Mouse (Mus musculus) kidney, embryonic 16.5 days (tissue): ENCODE data around the gene Atp6v1g1. TPM values are rescaled to one million over a fixed set of nuclear protein-coding genes. Genes with fewer than 3 reads are reported as not detected.
A peak's percentile ranks its signal among the peaks of the same experiment; 100 is the strongest.

Source experiments
- ATAC-seq: fragments of 200-750 bp; cut with Nextera tagmentation; 2 replicates; pipeline ENCODE4 v1.8.0; 2017; ENCODE audit warnings: moderate TSS enrichment; ENCODE audit not compliant: low FRiP score, low TSS enrichment
- H3K27ac ChIP-seq: fragments of 300-500 bp; sonication (generic); 2 replicates; pipeline ENCODE4 v1.5.1; 2014; ENCODE audit warnings: low read length
- H3K27me3 ChIP-seq: fragments of 300-500 bp; sonication (generic); 2 replicates; pipeline ENCODE4 v1.6.1; 2014; ENCODE audit warnings: low read length, control low read depth, mixed read lengths; ENCODE audit not compliant: insufficient read depth
- H3K36me3 ChIP-seq: fragments of 300-500 bp; sonication (generic); 2 replicates; pipeline ENCODE4 v1.6.1; 2014; ENCODE audit warnings: low read length, control low read depth, mixed read lengths; ENCODE audit not compliant: insufficient read depth
- H3K4me1 ChIP-seq: fragments of 300-500 bp; sonication (generic); 2 replicates; pipeline ENCODE4 v1.6.1; 2014; ENCODE audit warnings: low read length, control low read depth, mixed read lengths; ENCODE audit not compliant: insufficient read depth
- H3K4me2 ChIP-seq: fragments of 300-500 bp; sonication (generic); replicated peaks from 2 replicates; pipeline ENCODE4 v1.6.1; 2014; ENCODE audit warnings: low read depth, low read length
- H3K4me3 ChIP-seq: fragments of 300-500 bp; sonication (generic); 2 replicates; pipeline ENCODE4 v1.5.1; 2014; ENCODE audit warnings: mild to moderate bottlenecking, low read length
- H3K9ac ChIP-seq: fragments of 300-500 bp; sonication (generic); replicated peaks from 2 replicates; pipeline ENCODE4 v1.6.1; 2014; ENCODE audit warnings: low read length
- H3K9me3 ChIP-seq: fragments of 300-500 bp; sonication (generic); 2 replicates; pipeline ENCODE4 v1.6.1; 2016; ENCODE audit warnings: low read length, control low read depth
- WGBS: fragments of 180-500 bp; shearing (Covaris S2); extraction: QIAGEN DNeasy Blood & Tissue Kit; methylation state at CpG from one replicate; pipeline ENCODE4 v1.1.7; 2014; 5-methylcytosine and 5-hydroxymethylcytosine counted together
- polyA plus RNA-seq: library from polyadenylated mRNA; unstranded; fragments of >200 nt; fragmentation: Nextera tagmentation; extraction: Ambion mirVana; gene quantifications from 2 replicates; pipeline ENCODE4 v1.2.1, GENCODE M21; 2015

The Atp6v1g1 gene
- polyA plus RNA-seq, 1 experiment from 2014 or later, result 320 TPM

- Histone ChIP-seq H3K4me2 (no peak overlapping the region), H3K9ac (0 out of 2 replicates have a peak overlapping the region, but pooled peaks have one; percentile 27), H3K27me3 (no peaks in the 10 kb centered on the region), H3K36me3 (peaks cover 24% of the 10 kb centered on the region), H3K27ac (peak overlapping the region; percentile 54; the same call in 1 of the 2 replicates), H3K4me3 (no peak overlapping the region), H3K9me3 (no peaks in the 10 kb centered on the region), H3K4me1 (peaks cover 40% of the 10 kb centered on the region)
- WGBS, result 62% methylated on average over 5 of the region's 5 CpGs
- ATAC-seq, result no peak
These were observed 12.1 kb downstream of the Atp6v1g1 start for GRCm38 (mm10) chr4:63556665-63557064.

DNA sequence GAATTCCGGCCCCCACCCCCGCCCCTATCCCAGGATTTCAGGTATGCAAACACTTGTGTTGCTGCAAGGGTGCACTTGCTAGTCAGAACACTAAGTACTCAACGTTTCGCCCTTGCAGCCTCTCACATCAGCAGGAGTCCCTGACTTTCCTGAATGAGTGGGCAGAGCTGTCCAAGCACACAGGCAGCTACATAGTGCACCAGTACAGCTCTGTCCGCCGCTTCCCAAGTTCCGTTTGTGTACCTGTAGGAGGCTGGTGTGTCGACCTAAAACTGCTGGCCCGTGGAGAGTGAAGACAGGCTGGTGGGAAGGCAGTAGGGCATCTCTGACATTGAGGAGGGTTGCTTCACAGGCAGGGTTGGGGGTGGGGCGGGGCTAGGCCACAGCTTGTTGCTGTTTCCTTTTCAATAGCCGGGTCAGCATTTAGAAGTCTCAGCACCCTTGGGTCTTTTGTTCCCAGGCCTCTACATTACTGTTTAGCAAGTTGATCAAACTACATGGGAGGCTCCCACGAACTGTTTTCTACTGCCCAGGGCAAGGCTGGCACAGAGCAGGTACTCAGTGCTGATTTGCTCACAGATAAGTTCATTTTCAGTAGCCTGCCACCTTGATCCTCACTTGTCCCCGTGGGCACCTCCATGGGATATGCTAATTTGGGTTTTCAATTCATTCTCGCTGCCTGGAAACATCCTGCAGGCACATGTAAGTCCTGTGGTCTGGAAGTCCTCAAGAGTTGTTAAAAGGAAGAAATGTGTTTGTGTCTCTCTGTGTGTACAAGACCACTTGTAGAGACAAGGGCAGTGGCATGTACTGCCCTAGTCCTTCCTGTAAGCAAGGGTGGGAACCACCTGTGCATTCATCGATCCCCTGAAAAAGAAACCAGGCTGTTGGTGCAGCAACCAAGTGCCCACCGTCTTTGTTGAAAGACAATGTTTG is 12.8 kb downstream of the Atp6v1g1 start:
- peak overlapping the region; percentile 88; the same call in 1 of the 2 replicates for H3K4me2 ChIP-seq
- 31% methylated on average over 16 of the region's 16 CpGs for WGBS
- no peak overlapping the region for H3K4me3 ChIP-seq
- peak overlapping the region; percentile 54 for H3K27ac ChIP-seq
- H3K4me1 ChIP-seq, result peaks cover 40% of the 10 kb centered on the region
- peaks cover 17% of the 10 kb centered on the region for H3K36me3 ChIP-seq
- no peaks in the 10 kb centered on the region for H3K27me3 ChIP-seq
- H3K9me3 ChIP-seq, result no peaks in the 10 kb centered on the region
- ATAC-seq, result peak; percentile 53
- H3K9ac ChIP-seq, result peak overlapping the region; percentile 82

- peak within 1 kb of the TSS; percentile 70 for H3K27ac ChIP-seq
- peaks cover 40% of the 10 kb centered on the region for H3K4me1 ChIP-seq
- peak within 1 kb of the TSS; percentile 82 for H3K9ac ChIP-seq
- WGBS, result under 1% methylated on average over 65 of the region's 81 CpGs
- peaks cover 10% of the 10 kb centered on the region for H3K36me3 ChIP-seq
- ATAC-seq, result peak; percentile 66
- H3K27me3 ChIP-seq, result no peaks in the 10 kb centered on the region
- H3K9me3 ChIP-seq, result no peaks in the 10 kb centered on the region
- peak within 1 kb of the TSS; percentile 68 for H3K4me3 ChIP-seq
- H3K4me2 ChIP-seq, result peak within 1 kb of the TSS; percentile 88
These were observed 14.0 kb downstream of the Atp6v1g1 start, which contains the start of gene Tmem268 for GRCm38 (mm10) chr4:63558407-63559081. TSS of gene Tmem268 (plus strand) at chr4:63558781.

GRCm38 (mm10) chr4:63559127-63559697 is 14.6 kb downstream of the Atp6v1g1 start:
- no peaks in the 10 kb centered on the region for H3K9me3 ChIP-seq
- peak; percentile 12; the same call in 1 of the 2 replicates for ATAC-seq
- peak overlapping the region; percentile 82 for H3K9ac ChIP-seq
- peak overlapping the region; percentile 68 for H3K4me3 ChIP-seq
- 35% methylated on average over 9 of the region's 9 CpGs for WGBS
- peak overlapping the region; percentile 70; the same call in 1 of the 2 replicates for H3K27ac ChIP-seq
- H3K27me3 ChIP-seq, result no peaks in the 10 kb centered on the region
- peak overlapping the region; percentile 88 for H3K4me2 ChIP-seq
- peaks cover 7% of the 10 kb centered on the region for H3K36me3 ChIP-seq
- H3K4me1 ChIP-seq, result peaks cover 40% of the 10 kb centered on the region

GRCm38 (mm10) chr4:63560079-63560478 is 15.5 kb downstream of the Atp6v1g1 start:
- H3K4me1 ChIP-seq, result peaks cover 40% of the 10 kb centered on the region
- WGBS, result 82% methylated on average over 8 of the region's 8 CpGs
- ATAC-seq, result no peak
- H3K36me3 ChIP-seq, result peaks cover 2% of the 10 kb centered on the region
- no peak overlapping the region for H3K9ac ChIP-seq
- no peak overlapping the region for H3K4me3 ChIP-seq
- H3K27me3 ChIP-seq, result no peaks in the 10 kb centered on the region
- no peak overlapping the region for H3K4me2 ChIP-seq
- no peak overlapping the region for H3K27ac ChIP-seq
- H3K9me3 ChIP-seq, result no peaks in the 10 kb centered on the region

DNA sequence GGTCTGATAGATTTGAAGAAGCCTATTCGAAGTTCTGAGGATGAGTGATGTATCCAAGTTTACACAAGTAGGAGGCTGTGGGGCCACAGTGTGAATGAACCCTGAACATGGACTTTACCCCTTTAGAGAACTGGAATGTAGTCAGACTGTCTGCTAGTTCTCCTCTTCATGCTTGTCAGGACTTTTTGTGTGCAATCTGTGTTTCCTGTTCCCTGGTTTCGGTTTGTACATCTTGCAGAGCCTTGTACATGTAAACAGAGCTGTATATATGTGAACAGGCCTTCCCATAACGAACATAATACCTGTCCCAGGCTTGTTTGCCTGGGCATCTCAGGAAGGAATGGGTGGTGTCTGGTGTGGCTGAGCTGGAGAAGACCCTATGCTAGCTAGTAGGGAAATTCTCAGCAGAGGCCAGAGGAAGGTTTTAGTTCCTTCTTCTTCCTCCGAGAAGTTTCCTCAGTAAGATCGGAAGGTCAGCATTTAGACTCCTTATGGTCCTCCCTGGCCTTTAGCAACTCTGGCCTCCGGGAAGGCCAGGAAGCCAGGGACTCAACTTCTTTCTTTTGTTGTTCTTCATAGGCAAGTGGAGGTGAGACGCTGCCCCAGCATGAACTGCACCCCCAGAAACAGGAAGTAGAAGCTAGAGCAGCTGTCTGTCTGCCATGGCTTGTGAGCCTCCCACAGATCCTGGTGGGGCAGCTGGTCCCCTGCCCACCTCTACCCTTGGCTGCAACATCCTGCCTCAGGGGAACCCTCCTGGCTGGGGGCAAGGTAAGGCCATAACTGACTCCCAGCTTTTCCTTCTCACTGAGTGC is 17.5 kb downstream of the Atp6v1g1 start:
- Histone ChIP-seq H3K4me2 (no peak overlapping the region), H3K4me3 (no peak overlapping the region), H3K4me1 (peaks cover 34% of the 10 kb centered on the region), H3K36me3 (no peaks in the 10 kb centered on the region), H3K9ac (no peak overlapping the region), H3K27me3 (no peaks in the 10 kb centered on the region), H3K9me3 (no peaks in the 10 kb centered on the region), H3K27ac (no peak overlapping the region)
- WGBS, result 52% methylated on average over 7 of the region's 7 CpGs
- no peak for ATAC-seq

- WGBS, result 78% methylated on average over 4 of the region's 4 CpGs
- Histone ChIP-seq H3K27me3 (no peaks in the 10 kb centered on the region), H3K4me2 (no peak overlapping the region)
These were observed 18.2 kb downstream of the Atp6v1g1 start for GRCm38 (mm10) chr4:63562742-63563141.

DNA sequence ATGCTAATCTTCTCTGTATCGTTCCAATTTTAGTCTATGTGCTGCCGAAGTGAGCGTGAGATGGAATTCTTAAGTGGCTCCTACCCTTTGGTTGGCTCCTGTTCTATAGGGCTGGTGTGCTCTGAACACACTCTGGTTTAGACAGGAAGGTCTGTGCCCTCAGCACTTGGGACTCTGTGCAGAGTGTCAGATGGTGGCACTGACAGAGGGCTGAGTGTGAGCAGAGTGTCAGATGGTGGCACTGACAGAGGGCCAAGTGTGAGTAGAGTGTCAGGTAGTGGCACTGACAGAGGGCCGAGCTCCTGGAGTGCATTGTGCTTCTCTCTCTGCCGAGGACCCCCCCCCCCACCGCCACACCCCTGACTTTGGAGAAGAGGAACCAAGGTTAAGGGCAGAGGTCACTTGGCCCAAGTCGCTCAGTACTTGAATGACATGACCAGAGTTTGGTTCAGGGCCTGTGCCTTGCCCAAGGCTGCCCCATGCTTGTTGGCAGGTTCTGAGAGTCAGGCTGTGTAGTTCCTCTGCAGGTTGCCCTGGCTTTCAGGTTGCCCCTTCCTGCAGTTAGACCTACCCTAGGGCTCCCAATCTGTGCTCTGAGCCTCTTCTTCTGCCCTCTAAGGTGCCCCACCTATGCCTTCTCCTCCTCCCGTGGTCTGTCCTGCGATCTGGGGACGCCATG is 23.3 kb downstream of the Atp6v1g1 start:
- Histone ChIP-seq H3K9me3 (no peaks in the 10 kb centered on the region), H3K4me2 (no peak overlapping the region), H3K9ac (no peak overlapping the region), H3K36me3 (no peaks in the 10 kb centered on the region), H3K4me3 (no peak overlapping the region), H3K27me3 (no peaks in the 10 kb centered on the region), H3K4me1 (peaks cover 9% of the 10 kb centered on the region), H3K27ac (no peak overlapping the region)
- WGBS, result 92% methylated on average over 8 of the region's 10 CpGs
- ATAC-seq, result no peak

More at GRCm38 (mm10) chr4:63562742-63563141, 18.2 kb downstream of the Atp6v1g1 start:
- H3K36me3 ChIP-seq, result no peaks in the 10 kb centered on the region
- H3K4me1 ChIP-seq, result peaks cover 27% of the 10 kb centered on the region
- ATAC-seq, result no peak
- H3K9ac ChIP-seq, result no peak overlapping the region
- H3K9me3 ChIP-seq, result no peaks in the 10 kb centered on the region
- no peak overlapping the region for H3K27ac ChIP-seq
- H3K4me3 ChIP-seq, result no peak overlapping the region
